Comparison of ENCODE assay signal across 12 mouse cellular contexts in the genomic region with DNA sequence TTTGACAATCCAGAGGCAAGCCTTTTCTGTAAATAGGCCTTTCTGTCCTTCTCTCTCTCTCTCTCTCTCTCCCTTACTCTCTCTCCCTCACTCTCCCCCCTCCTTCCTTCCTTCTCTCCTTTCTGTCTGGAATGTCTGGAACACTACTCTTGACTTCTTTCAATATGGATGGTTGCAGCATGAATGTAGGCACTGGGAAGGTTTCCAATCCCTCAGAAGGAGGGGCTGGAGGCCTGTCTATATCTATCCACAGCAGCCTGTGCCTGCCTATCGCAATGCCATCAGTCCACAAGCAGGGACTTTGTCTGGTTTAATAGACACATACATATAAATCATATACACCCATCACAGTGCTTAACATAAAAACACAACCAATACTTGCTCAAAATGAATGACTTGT. TPM values are rescaled to one million over a fixed set of nuclear protein-coding genes. Genes with fewer than 3 reads are reported as not detected.
DNase-seq lines count a peak whose midpoint lies in the region; ATAC-seq lines count a peak whose summit lies in the region.
"Had no signal": no experiment of that assay in that cellular context is flagged by ENCODE, and none has a peak within 500 bp of the region (broad histone marks: within the 10 kb centered on the region; RNA-seq: fewer than 3 reads in every experiment).

No protein-coding gene starts in this region.

- DNase-seq in heart, postnatal 10 days = no peak
- peak; percentile 64 for DNase-seq in Muller cell, postnatal 12 days (ENCODE audit: inconsistent ontology term)
- DNase-seq in fibroblast of lung, adult 2 months (ENCODE audit: low read depth) = peak; percentile 86
- no peak for DNase-seq in layer of hippocampus, postnatal 36 days
- no peak for DNase-seq in frontal cortex, postnatal 10 days (ENCODE audit: low spot score in 2 of 2)
- no peak for DNase-seq in urinary bladder, postnatal 14 days (ENCODE audit: low spot score)
- DNase-seq: adrenal gland, postnatal 10 days; cerebellum, adult 9-11 months; right cerebral cortex, postnatal 14 days had no signal

- H3K4me1 ChIP-seq in heart, embryonic 16.5 days (ENCODE audit: control insufficient read depth, insufficient read depth, low read length) = peaks cover 15% of the 10 kb centered on the region

- H3K9me3 ChIP-seq in heart, embryonic 16.5 days (replicated peaks; ENCODE audit: control insufficient read depth, low read length) = no peaks in the 10 kb centered on the region

- no peak overlapping the region for H3K4me2 ChIP-seq in heart, embryonic 16.5 days (ENCODE audit: low read depth, low read length)

- no peaks in the 10 kb centered on the region for H3K27me3 ChIP-seq in heart, embryonic 16.5 days (ENCODE audit: control insufficient read depth, insufficient read depth, low read length)

- H3K4me3 ChIP-seq in heart, embryonic 16.5 days (ENCODE audit: low read length) = no peak overlapping the region

- no peaks in the 10 kb centered on the region for H3K36me3 ChIP-seq in heart, embryonic 16.5 days (ENCODE audit: control insufficient read depth, insufficient read depth)

- H3K27ac ChIP-seq in heart, embryonic 16.5 days (ENCODE audit: low read length) = peak overlapping the region; percentile 12

- no peak overlapping the region for H3K9ac ChIP-seq in heart, embryonic 16.5 days (ENCODE audit: low read length)

- WGBS in heart, embryonic 16.5 days = 22% methylated on average over 1 of the region's 1 CpGs

- intact Hi-C loops in heart, postnatal 10 days (cut with DNase I) = no loop called here

- ATAC-seq in heart, embryonic 16.5 days (replicated peaks; ENCODE audit: extremely low read depth, insufficient read depth, low FRiP score) = peak; percentile 18; the same call in 1 of the 2 replicates
- ATAC-seq in megakaryocyte progenitor cell, adult 5-6 weeks (replicated peaks; ENCODE audit: poor library complexity) = peak; percentile 63

RNA-seq across cellular contexts. Expression of a gene that starts 23.9 kb away (rescaled TPM):
- 12.8 TPM in 2 replicates for polyA plus RNA-seq in heart, embryonic 16.5 days (2015; fragmentation: Nextera tagmentation; extraction: Ambion mirVana)
- 1 to 10 TPM; 1.9 to 3.3 TPM for total RNA-seq in heart, postnatal 10 days (2021)
- total RNA-seq in megakaryocyte progenitor cell, adult 5-6 weeks (2015) = 0.22 TPM in 1 of 2 replicates, not detected in the other
- not detected in 2 replicates for total RNA-seq in megakaryocyte progenitor cell, adult 5-6 weeks (2017)
- total RNA-seq in layer of hippocampus, postnatal 36 days (2021) = 1 to 10 TPM; 5.4 to 6.0 TPM
- total RNA-seq: monocyte, adult 5-6 weeks had no signal

Comparison
In these comparisons a context has a peak if more than half of its experiments do, and no peak if none do; other contexts are left out.
1. DNase-seq: peak in Muller cell, postnatal 12 days (single experiment) and fibroblast of lung, adult 2 months (single experiment); none in heart, postnatal 10 days (0 of 2), layer of hippocampus, postnatal 36 days (0 of 2), frontal cortex, postnatal 10 days (0 of 2) and urinary bladder, postnatal 14 days (single experiment).